Mouse (Mus musculus) mature B cell (primary cell): ENCODE results near the gene Dusp12.

Source experiments
- in situ Hi-C: fragments of 300-500 bp; cut with MboI; formaldehyde crosslinking; loops from 2 replicates; pipeline ENCODE4 v1.14.3; 2019

The Dusp12 gene

GRCm38 (mm10) chr1:170864234-170864633 lies 21.1 kb downstream of the Dusp12 start:
- in situ Hi-C loops = no loop called here

- in situ Hi-C loops = no loop called here
Observed at GRCm38 (mm10) chr1:170863033-170863432, 22.3 kb downstream of the Dusp12 start.

GRCm38 (mm10) chr1:170862435-170862717 lies 23.0 kb downstream of the Dusp12 start:
- in situ Hi-C loops = no loop called here

- in situ Hi-C loops = no loop called here
Observed at GRCm38 (mm10) chr1:170861671-170862434, 23.5 kb downstream of the Dusp12 start.

- in situ Hi-C loops = no loop called here
Observed at GRCm38 (mm10) chr1:170858872-170859271, 26.5 kb downstream of the Dusp12 start.

DNA sequence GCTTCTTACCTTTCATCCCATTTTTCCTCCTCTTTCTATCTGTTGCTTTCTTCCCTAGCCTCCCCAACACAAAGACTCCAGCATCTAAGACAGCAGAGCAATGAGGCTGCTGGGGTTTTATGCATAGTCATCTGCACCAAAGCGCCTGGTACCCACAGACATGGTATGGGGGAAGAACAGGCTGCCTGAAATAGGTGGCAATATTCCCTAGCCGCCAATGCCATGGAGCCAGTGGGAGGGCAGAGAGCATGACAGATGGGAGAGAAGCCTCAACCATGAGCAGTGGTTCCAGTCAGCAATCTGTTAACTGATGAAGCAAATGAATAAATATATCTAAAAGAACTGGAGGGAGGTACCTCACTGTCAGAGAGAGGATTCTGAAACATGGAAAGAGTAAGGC lies 28.0 kb downstream of the Dusp12 start:
- in situ Hi-C loops = no loop called here

DNA sequence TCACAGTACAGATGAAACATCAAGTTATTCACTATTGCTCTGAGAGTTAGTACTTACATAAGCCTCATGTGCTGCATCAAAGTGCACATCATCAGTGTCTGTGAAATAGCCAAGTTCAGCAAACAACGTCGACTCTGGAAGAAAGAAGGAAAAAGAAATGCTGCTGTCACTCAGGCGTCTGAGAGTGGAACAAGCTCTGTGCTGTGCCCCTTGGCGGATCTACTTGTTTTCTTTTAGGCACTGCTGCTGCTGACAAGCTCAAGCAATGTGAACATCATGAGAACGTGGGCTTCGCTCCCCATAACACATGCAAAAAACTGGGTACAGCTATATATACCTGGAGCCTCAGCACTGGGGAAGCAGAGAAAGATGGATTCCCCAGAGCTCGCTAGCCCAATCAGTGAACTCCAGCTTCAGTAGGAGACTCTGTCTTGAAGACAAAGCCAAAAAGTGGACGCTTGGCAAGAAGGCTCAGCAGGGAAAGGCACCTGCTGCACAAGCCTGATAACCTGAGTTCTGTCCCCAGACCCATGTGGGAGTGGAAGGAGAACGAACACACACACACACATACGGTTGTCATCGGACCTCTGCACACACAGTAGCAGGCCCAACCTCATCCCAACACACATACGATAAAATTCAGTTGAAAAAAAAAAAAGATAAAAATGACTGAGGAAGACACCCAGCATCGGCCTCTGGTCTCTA lies 30.1 kb downstream of the Dusp12 start:
- in situ Hi-C loops = no loop called here

- in situ Hi-C loops = no loop called here
Observed at GRCm38 (mm10) chr1:170853604-170854003, 31.7 kb downstream of the Dusp12 start.

GRCm38 (mm10) chr1:170850637-170851624 lies 34.4 kb downstream of the Dusp12 start:
- in situ Hi-C loops = no loop called here

GRCm38 (mm10) chr1:170850007-170850406 lies 35.3 kb downstream of the Dusp12 start:
- in situ Hi-C loops = no loop called here

- in situ Hi-C loops = no loop called here
Observed at GRCm38 (mm10) chr1:170845448-170846307, 39.7 kb downstream of the Dusp12 start.

DNA sequence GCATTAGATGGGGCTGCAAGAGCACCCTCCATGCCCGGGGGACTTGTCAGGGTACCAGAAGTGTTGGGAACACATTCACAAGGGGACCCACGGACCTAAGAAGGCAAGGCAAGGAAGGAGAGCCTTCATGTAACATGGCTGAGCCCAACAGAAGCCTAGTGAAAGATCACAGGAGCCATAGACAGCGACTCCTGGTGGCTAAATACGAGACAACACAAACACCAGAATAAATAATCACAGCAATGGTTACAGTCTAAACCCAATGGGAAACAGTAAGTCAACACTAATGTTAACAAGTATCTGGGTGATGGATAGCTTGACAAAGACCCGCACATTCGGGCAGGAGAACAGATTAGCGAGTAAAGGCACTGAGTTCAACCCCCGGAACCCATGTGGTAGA lies 41.0 kb downstream of the Dusp12 start:
- in situ Hi-C loops = no loop called here

- in situ Hi-C loops = loop anchor here (10.0 kb wide), 1 partner anchor 205 kb away; no protein-coding TSS in a partner anchor
Observed at GRCm38 (mm10) chr1:170839685-170840084, 45.7 kb downstream of the Dusp12 start.

- in situ Hi-C loops = loop anchor here (10.0 kb wide), 1 partner anchor 200 kb away; no protein-coding TSS in a partner anchor
Observed at GRCm38 (mm10) chr1:170834756-170835155, 50.6 kb downstream of the Dusp12 start.

DNA sequence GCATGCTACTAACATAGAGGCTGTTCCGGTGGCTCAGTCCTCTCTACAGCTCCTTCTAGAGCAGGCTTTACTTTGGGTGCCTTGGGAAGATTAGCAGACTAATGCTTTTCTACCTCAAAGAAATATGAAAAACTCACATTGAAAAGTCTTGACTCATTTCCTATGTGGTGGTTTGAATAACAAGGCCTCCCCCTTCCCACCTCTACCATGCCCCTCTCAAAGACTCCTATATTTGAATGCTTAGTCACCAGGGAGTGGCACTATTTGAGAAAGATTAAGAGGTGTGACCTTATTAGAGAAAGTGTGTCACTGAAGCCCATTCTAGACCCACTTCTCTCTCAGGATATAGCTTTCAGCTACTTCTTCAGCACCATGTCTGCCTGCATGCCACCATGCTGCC lies 55.6 kb downstream of the Dusp12 start:
- in situ Hi-C loops = loop anchor here (10.0 kb wide), 1 partner anchor 195 kb away; no protein-coding TSS in a partner anchor

DNA sequence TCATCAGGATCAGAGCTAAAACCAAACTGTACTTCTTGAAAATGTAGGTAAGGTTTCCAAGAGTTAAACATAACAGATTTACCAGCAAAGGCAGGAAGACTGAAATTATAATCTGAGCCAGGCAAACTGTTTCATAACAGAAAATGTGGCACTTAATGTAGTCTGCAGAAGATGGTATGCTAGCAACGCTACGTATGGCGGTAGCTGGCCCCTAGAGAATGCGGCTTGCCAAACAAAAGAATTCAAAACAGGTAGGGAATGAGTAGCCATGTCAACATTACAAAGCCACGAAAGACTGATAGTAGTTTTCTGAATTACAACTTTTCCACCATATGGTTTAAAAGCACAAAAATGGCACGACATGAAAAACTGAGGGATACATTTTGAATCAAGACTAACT lies 56.0 kb downstream of the Dusp12 start:
- in situ Hi-C loops = no loop called here
